Mouse (Mus musculus) forebrain, embryonic 10.5 days (tissue): ENCODE measurements around the gene Carf. TPM values are rescaled to one million over a fixed set of nuclear protein-coding genes. Genes with fewer than 3 reads are reported as not detected.
A peak's percentile ranks its signal among the peaks of the same experiment; 100 is the strongest.
"Not testable (repeated sequence)": the region's sequence is repeated elsewhere in the genome, so short reads cannot be mapped to it uniquely, and the experiment has no call there.

Experiments used
- DNase-seq: peaks from one replicate; pipeline ENCODE4 v3.0.0-alpha.2; 2017; ENCODE audit warnings: low spot score; ENCODE audit errors: extremely low spot score
- H3K27ac ChIP-seq: fragments of 300-500 bp; sonication (generic); 2 replicates; pipeline ENCODE4 v1.5.1; 2016; ENCODE audit warnings: mild to moderate bottlenecking
- H3K27me3 ChIP-seq: fragments of 300-500 bp; sonication (generic); 2 replicates; pipeline ENCODE4 v1.6.1; 2016; ENCODE audit warnings: mild to moderate bottlenecking; ENCODE audit not compliant: poor library complexity, severe bottlenecking
- H3K36me3 ChIP-seq: fragments of 300-500 bp; sonication (generic); replicated peaks from 2 replicates; pipeline ENCODE4 v1.6.1; 2016; ENCODE audit warnings: mild to moderate bottlenecking, moderate library complexity
- H3K4me1 ChIP-seq: fragments of 300-500 bp; sonication (generic); 2 replicates; pipeline ENCODE4 v1.6.1; 2016
- H3K4me3 ChIP-seq: fragments of 300-500 bp; sonication (generic); 2 replicates; pipeline ENCODE4 v1.5.1; 2016; ENCODE audit warnings: mild to moderate bottlenecking, moderate library complexity
- H3K9me3 ChIP-seq: fragments of 300-500 bp; sonication (generic); 2 replicates; pipeline ENCODE4 v1.6.1; 2016; ENCODE audit warnings: mild to moderate bottlenecking, moderate library complexity
- WGBS: fragments of 180-500 bp; shearing (Covaris S2); methylation state at CpG from one replicate; pipeline ENCODE4 v1.1.7; 2016; 5-methylcytosine and 5-hydroxymethylcytosine counted together
- polyA plus RNA-seq: library from polyadenylated mRNA; unstranded; fragments of >200 nt; fragmentation: Nextera tagmentation; extraction: Ambion mirVana; gene quantifications from 2 replicates; pipeline ENCODE4 v1.2.1, GENCODE M21; 2016

The Carf gene
- polyA plus RNA-seq, 1 experiment from 2014 or later: 5.3 TPM

GRCm38 (mm10) chr1:60137346-60137745, 39.3 kb downstream of the Carf start:
- no peak overlapping the region for H3K27ac ChIP-seq
- H3K36me3 ChIP-seq: peaks cover 9% of the 10 kb centered on the region; the same call in 1 of the 2 replicates
- H3K27me3 ChIP-seq: no peaks in the 10 kb centered on the region
- DNase-seq: no peak
- H3K4me1 ChIP-seq: no peaks in the 10 kb centered on the region
- no peaks in the 10 kb centered on the region for H3K9me3 ChIP-seq
- no peak overlapping the region for H3K4me3 ChIP-seq
- 42% methylated on average over 9 of the region's 9 CpGs for WGBS

GRCm38 (mm10) chr1:60152700-60153099, 54.7 kb downstream of the Carf start:
- 69% methylated on average over 5 of the region's 5 CpGs for WGBS
- no peak for DNase-seq
- Histone ChIP-seq H3K27ac (no peak overlapping the region), H3K4me1 (no peaks in the 10 kb centered on the region), H3K36me3 (0 out of 2 replicates have a peak, but pooled peaks cover 4% of the 10 kb centered on the region), H3K9me3 (no peaks in the 10 kb centered on the region), H3K4me3 (no peak overlapping the region), H3K27me3 (no peaks in the 10 kb centered on the region)

- no peaks in the 10 kb centered on the region for H3K4me1 ChIP-seq
Measured at GRCm38 (mm10) chr1:60156651-60157050, 58.6 kb downstream of the Carf start.

GRCm38 (mm10) chr1:60158411-60158810, 60.4 kb downstream of the Carf start:
- H3K4me1 ChIP-seq: no peaks in the 10 kb centered on the region
- WGBS: 57% methylated on average over 3 of the region's 3 CpGs
- no peaks in the 10 kb centered on the region for H3K9me3 ChIP-seq
- H3K27ac ChIP-seq: no peak overlapping the region
- DNase-seq: no peak
- no peak overlapping the region for H3K4me3 ChIP-seq
- no peaks in the 10 kb centered on the region for H3K27me3 ChIP-seq
- no peaks in the 10 kb centered on the region for H3K36me3 ChIP-seq

More at GRCm38 (mm10) chr1:60156651-60157050, 58.6 kb downstream of the Carf start:
- no peak for DNase-seq
- 80% methylated on average over 7 of the region's 7 CpGs for WGBS
- H3K9me3 ChIP-seq: no peaks in the 10 kb centered on the region
- no peak overlapping the region for H3K27ac ChIP-seq
- no peak overlapping the region for H3K4me3 ChIP-seq
- no peaks in the 10 kb centered on the region for H3K27me3 ChIP-seq
- no peaks in the 10 kb centered on the region for H3K36me3 ChIP-seq

- H3K4me3 ChIP-seq: no peak overlapping the region
Measured at GRCm38 (mm10) chr1:60163676-60164075, 65.6 kb downstream of the Carf start.

GRCm38 (mm10) chr1:60169626-60170025, 71.6 kb downstream of the Carf start:
- Histone ChIP-seq H3K36me3 (no peaks in the 10 kb centered on the region), H3K27ac (no peak overlapping the region), H3K27me3 (no peaks in the 10 kb centered on the region), H3K9me3 (no peaks in the 10 kb centered on the region), H3K4me3 (no peak overlapping the region), H3K4me1 (no peaks in the 10 kb centered on the region)
- DNase-seq: no peak
- 85% methylated on average over 2 of the region's 2 CpGs for WGBS

More at GRCm38 (mm10) chr1:60163676-60164075, 65.6 kb downstream of the Carf start:
- Histone ChIP-seq H3K27ac (no peak overlapping the region), H3K9me3 (no peaks in the 10 kb centered on the region), H3K27me3 (no peaks in the 10 kb centered on the region), H3K4me1 (no peaks in the 10 kb centered on the region), H3K36me3 (no peaks in the 10 kb centered on the region)
- WGBS: 86% methylated on average over 3 of the region's 3 CpGs
- no peak for DNase-seq

GRCm38 (mm10) chr1:60170251-60170650, 72.2 kb downstream of the Carf start:
- no peaks in the 10 kb centered on the region for H3K36me3 ChIP-seq
- no peak overlapping the region for H3K27ac ChIP-seq
- H3K9me3 ChIP-seq: no peaks in the 10 kb centered on the region
- H3K27me3 ChIP-seq: no peaks in the 10 kb centered on the region
- 86% methylated on average over 2 of the region's 2 CpGs for WGBS
- no peak overlapping the region for H3K4me3 ChIP-seq
- no peaks in the 10 kb centered on the region for H3K4me1 ChIP-seq
- DNase-seq: no peak

GRCm38 (mm10) chr1:60173119-60173518, 75.1 kb downstream of the Carf start:
- H3K27me3 ChIP-seq: no peaks in the 10 kb centered on the region
- 87% methylated on average over 3 of the region's 3 CpGs for whole genome bisulfite sequencing
- H3K9me3 ChIP-seq: no peaks in the 10 kb centered on the region
- H3K27ac ChIP-seq: no peak overlapping the region
- DNase-seq: no peak
- H3K36me3 ChIP-seq: no peaks in the 10 kb centered on the region
- H3K4me1 ChIP-seq: no peaks in the 10 kb centered on the region
- no peak overlapping the region for H3K4me3 ChIP-seq

- not testable (repeated sequence) for H3K4me3 ChIP-seq, H3K36me3 ChIP-seq, DNase-seq, H3K9me3 ChIP-seq, H3K27me3 ChIP-seq, H3K27ac ChIP-seq
- 91% methylated on average over 1 of the region's 1 CpGs for WGBS
- peaks cover 15% of the 10 kb centered on the region for H3K4me1 ChIP-seq
Measured at GRCm38 (mm10) chr1:60177814-60178213, 79.8 kb downstream of the Carf start.

GRCm38 (mm10) chr1:60179376-60179775, 81.3 kb downstream of the Carf start:
- Histone ChIP-seq H3K36me3 (no peaks in the 10 kb centered on the region), H3K27me3 (no peaks in the 10 kb centered on the region), H3K9me3 (no peaks in the 10 kb centered on the region), H3K4me3 (peak overlapping the region; percentile 83), H3K27ac (peak overlapping the region; percentile 97), H3K4me1 (peaks cover 15% of the 10 kb centered on the region)
- peak; percentile 17 for DNase-seq
- 28% methylated on average over 4 of the region's 4 CpGs for WGBS

- peaks cover 4% of the 10 kb centered on the region; the same call in 1 of the 2 replicates for H3K36me3 ChIP-seq
- H3K4me1 ChIP-seq: peaks cover 15% of the 10 kb centered on the region
- peak within 1 kb of the TSS; percentile 97 for H3K27ac ChIP-seq
- peak within 1 kb of the TSS; percentile 83 for H3K4me3 ChIP-seq
- DNase-seq: peak; percentile 98
- under 1% methylated on average over 74 of the region's 74 CpGs for WGBS
- no peaks in the 10 kb centered on the region for H3K9me3 ChIP-seq
- H3K27me3 ChIP-seq: no peaks in the 10 kb centered on the region
Measured at GRCm38 (mm10) chr1:60179932-60180783, 82.1 kb downstream of the Carf start, which contains the start of gene Nbeal1. TSS of gene Nbeal1 (plus strand) at chr1:60180599.

GRCm38 (mm10) chr1:60180784-60181221, 82.8 kb downstream of the Carf start:
- Histone ChIP-seq H3K36me3 (peaks cover 4% of the 10 kb centered on the region; the same call in 1 of the 2 replicates), H3K4me3 (peak overlapping the region; percentile 83), H3K4me1 (peaks cover 15% of the 10 kb centered on the region), H3K27me3 (no peaks in the 10 kb centered on the region), H3K27ac (peak overlapping the region; percentile 97), H3K9me3 (no peaks in the 10 kb centered on the region)
- 0% methylated on average over 30 of the region's 30 CpGs for WGBS
- DNase-seq: no peak

GRCm38 (mm10) chr1:60188454-60188853, 90.4 kb downstream of the Carf start:
- no peak for DNase-seq
- Histone ChIP-seq H3K27me3 (no peaks in the 10 kb centered on the region), H3K4me1 (no peaks in the 10 kb centered on the region)

More at GRCm38 (mm10) chr1:60188454-60188853, 90.4 kb downstream of the Carf start:
- H3K9me3 ChIP-seq: no peaks in the 10 kb centered on the region
- H3K36me3 ChIP-seq: peaks cover 6% of the 10 kb centered on the region; the same call in 1 of the 2 replicates
- H3K4me3 ChIP-seq: no peak overlapping the region
- H3K27ac ChIP-seq: no peak overlapping the region
